Mouse (Mus musculus) left cerebral cortex, adult 6 months (tissue): ENCODE data around the gene Spata31d1a. TPM values are rescaled to one million over a fixed set of nuclear protein-coding genes. Genes with fewer than 3 reads are reported as not detected.

Source experiments
- long read RNA-seq, 2 experiments: library from polyadenylated mRNA; unstranded; transcript quantifications; one replicate each; pipeline ENCODE4 v2.0.0; 2019 to 2020
- polyA plus RNA-seq: library from polyadenylated mRNA; unstranded; fragments of <200 nt; fragmentation: Nextera tagmentation; gene quantifications from 2 replicates; pipeline ENCODE4 v1.2.3, GENCODE M21; 2021

Spata31d1a gene
- polyA plus RNA-seq: not detected in 2 replicates
- long read RNA-seq, experiment 1: 0 reads
- long read RNA-seq, experiment 2: 0 reads

GRCm38 (mm10) chr13:59710230-59710629, at the start of gene Spata31d1a:
Gene Spata31d1a, minus strand, starts transcription at chr13:59710330.

GRCm38 (mm10) chr13:59746711-59747110, 36.6 kb upstream of the Spata31d1a start, which contains the start of gene 1700014D04Rik:
Gene 1700014D04Rik, minus strand, starts transcription at chr13:59746752.

GRCm38 (mm10) chr13:59731652-59732051, 21.5 kb upstream of the Spata31d1a start, which contains the start of gene Spata31d1d:
Gene Spata31d1d, minus strand, starts transcription at chr13:59731752.

GRCm38 (mm10) chr13:59711984-59712383, 1.9 kb upstream of the Spata31d1a start, which contains the start of gene Spata31d1b:
Gene Spata31d1b, plus strand, starts transcription at chr13:59712284.

GRCm38 (mm10) chr13:59694008-59694407, 16.1 kb downstream of the Spata31d1a start, which contains the start of gene 4921517D22Rik:
Gene 4921517D22Rik, minus strand, starts transcription at chr13:59694108.

GRCm38 (mm10) chr13:59675151-59676011, 34.7 kb downstream of the Spata31d1a start, which contains the start of gene Golm1:
Gene Golm1, minus strand, starts transcription at chr13:59675811.

Other genes starting within 250 kb of the Spata31d1a start
- gene Agtpbp1, start 125.1 kb downstream of the Spata31d1a start, polyA plus RNA-seq: 105 and 125 TPM in 2 replicates
- 33.7 and 43.0 TPM in 2 replicates for gene Naa35, start 125.1 kb downstream of the Spata31d1a start, polyA plus RNA-seq
- 11.2 and 12.9 TPM in 2 replicates for gene Golm1, start 34.5 kb downstream of the Spata31d1a start, polyA plus RNA-seq
- gene 4921517D22Rik, start 16.2 kb downstream of the Spata31d1a start, polyA plus RNA-seq: not detected in 2 replicates
- gene Spata31d1b, start 2.0 kb upstream of the Spata31d1a start, polyA plus RNA-seq: not detected in 2 replicates
- gene Spata31d1d, start 21.4 kb upstream of the Spata31d1a start, polyA plus RNA-seq: not detected in 2 replicates
- 0.45 and 0.50 TPM in 2 replicates for gene 1700014D04Rik, start 36.4 kb upstream of the Spata31d1a start, polyA plus RNA-seq
- gene Isca1, start 59.5 kb upstream of the Spata31d1a start, polyA plus RNA-seq: 314 and 339 TPM in 2 replicates
- gene Gm49354, start 71.9 kb upstream of the Spata31d1a start, polyA plus RNA-seq: not detected in 2 replicates
- 14.7 and 18.7 TPM in 2 replicates for gene Tut7, start 112.8 kb upstream of the Spata31d1a start, polyA plus RNA-seq